Mouse (Mus musculus): ENCODE measurements around the gene Yju2. TPM values are rescaled to one million over a fixed set of nuclear protein-coding genes. Genes with fewer than 3 reads are reported as not detected.

Yju2 gene
- polyA plus RNA-seq, 1 experiment from 2014 or later = 18.1 TPM

DNA sequence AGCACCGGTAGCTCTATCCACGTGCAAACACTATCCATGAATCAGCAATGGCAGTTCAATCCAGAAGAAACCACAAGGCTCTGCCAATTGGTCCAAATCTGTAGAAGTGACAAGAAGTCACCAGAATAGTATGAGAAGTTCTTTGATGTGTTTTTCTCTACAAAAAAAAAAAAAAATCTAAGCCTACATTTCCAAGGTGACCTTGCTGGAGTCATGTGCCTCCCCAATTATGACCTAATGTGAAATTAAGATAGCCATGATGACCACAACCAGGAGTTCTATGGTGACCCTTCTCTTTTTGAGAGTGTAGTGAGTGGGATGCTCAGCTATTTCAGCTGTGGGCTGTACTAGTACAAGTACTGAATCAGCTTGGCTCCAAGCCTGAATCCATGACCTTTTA is 9.5 kb upstream of the Yju2 start, which contains the start of gene Zfp119b:
TSS of gene Zfp119b (minus strand) at position 101 of the 400 bp plus-strand sequence.
- no peak for ATAC-seq (ENCODE audit: low FRiP score)
- no peaks in the 10 kb centered on the region for H3K36me3 ChIP-seq (replicated peaks; ENCODE audit: control insufficient read depth, insufficient read depth)
- no peaks in the 10 kb centered on the region for H3K9me3 ChIP-seq (ENCODE audit: control insufficient read depth, low read length)
- H3K9ac ChIP-seq = no peak within 1 kb of the TSS
- no peak within 1 kb of the TSS for H3K4me2 ChIP-seq (replicated peaks)
- peaks cover 4% of the 10 kb centered on the region for H3K4me1 ChIP-seq (replicated peaks; ENCODE audit: control insufficient read depth, insufficient read depth, low read length)
- H3K4me3 ChIP-seq (replicated peaks; ENCODE audit: low read length) = no peak within 1 kb of the TSS
- WGBS = 88% methylated on average over 2 of the region's 2 CpGs
- H3K27me3 ChIP-seq (ENCODE audit: control insufficient read depth, insufficient read depth, low read length) = peaks cover 5% of the 10 kb centered on the region; the same call in 1 of the 2 replicates
- no peak for DNase-seq (ENCODE audit: low spot score)
- no peak within 1 kb of the TSS for H3K27ac ChIP-seq

DNA sequence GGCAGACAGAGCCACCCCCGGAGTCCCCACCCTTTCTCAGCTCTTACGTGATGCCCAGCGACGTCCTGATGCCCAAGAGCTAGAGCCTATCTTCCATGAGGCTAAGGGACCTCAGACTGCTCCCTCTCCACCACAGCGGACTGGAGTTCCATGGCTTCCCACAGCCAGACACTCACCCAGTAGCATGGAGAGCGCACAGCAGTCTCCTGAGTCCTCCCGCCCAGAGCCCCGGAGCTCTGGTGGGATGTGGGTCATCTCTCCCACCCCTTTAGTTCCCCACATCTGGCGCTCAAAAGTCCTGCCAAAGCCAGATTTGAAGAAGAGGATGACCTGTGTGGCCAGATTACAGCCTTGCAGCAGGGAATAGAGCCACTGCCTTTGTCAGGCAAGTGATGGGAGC is 8.3 kb upstream of the Yju2 start:
- no peak overlapping the region for H3K4me2 ChIP-seq (replicated peaks)
- no peak overlapping the region for H3K9ac ChIP-seq
- peaks cover 5% of the 10 kb centered on the region; the same call in 1 of the 2 replicates for H3K27me3 ChIP-seq (ENCODE audit: control insufficient read depth, insufficient read depth, low read length)
- H3K27ac ChIP-seq = no peak overlapping the region
- ATAC-seq (ENCODE audit: low FRiP score) (no peak), DNase-seq (ENCODE audit: low spot score) (no peak)
- no peak overlapping the region for H3K4me3 ChIP-seq (replicated peaks; ENCODE audit: low read length)
- no peaks in the 10 kb centered on the region for H3K36me3 ChIP-seq (replicated peaks; ENCODE audit: control insufficient read depth, insufficient read depth)
- no peaks in the 10 kb centered on the region for H3K9me3 ChIP-seq (ENCODE audit: control insufficient read depth, low read length)
- 83% methylated on average over 9 of the region's 9 CpGs for WGBS
- peaks cover 6% of the 10 kb centered on the region for H3K4me1 ChIP-seq (replicated peaks; ENCODE audit: control insufficient read depth, insufficient read depth, low read length)

DNA sequence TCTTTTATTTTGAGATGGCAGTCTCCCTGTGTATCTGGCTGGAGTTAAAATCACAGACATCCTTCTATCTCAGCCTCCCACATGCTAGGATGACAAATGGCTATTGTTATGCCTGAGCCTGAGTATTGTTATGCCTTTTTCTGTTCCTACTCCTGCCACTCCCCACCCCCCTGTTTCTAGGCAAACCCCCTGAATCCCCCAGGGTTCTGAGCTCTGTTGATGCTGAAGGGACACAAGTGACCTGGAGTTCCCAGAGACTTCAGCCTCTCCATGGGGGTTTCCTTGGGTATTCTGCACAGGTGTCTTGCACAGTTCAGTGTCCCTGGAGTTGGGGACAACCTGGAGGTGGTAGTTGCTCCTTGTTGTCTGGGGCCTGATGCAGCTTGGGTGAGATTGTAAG is 6.9 kb upstream of the Yju2 start:
- ATAC-seq (ENCODE audit: low FRiP score) = no peak
- H3K36me3 ChIP-seq (replicated peaks; ENCODE audit: control insufficient read depth, insufficient read depth) = no peaks in the 10 kb centered on the region
- H3K9me3 ChIP-seq (ENCODE audit: control insufficient read depth, low read length) = no peaks in the 10 kb centered on the region
- H3K27ac ChIP-seq = no peak overlapping the region
- no peak overlapping the region for H3K4me2 ChIP-seq (replicated peaks)
- no peak overlapping the region for H3K9ac ChIP-seq
- DNase-seq (ENCODE audit: low spot score) = no peak
- H3K4me1 ChIP-seq (replicated peaks; ENCODE audit: control insufficient read depth, insufficient read depth, low read length) = 0 out of 2 replicates have a peak, but pooled peaks cover 11% of the 10 kb centered on the region
- H3K27me3 ChIP-seq (ENCODE audit: control insufficient read depth, insufficient read depth, low read length) = peaks cover 5% of the 10 kb centered on the region; the same call in 1 of the 2 replicates
- H3K4me3 ChIP-seq (replicated peaks; ENCODE audit: low read length) = no peak overlapping the region

DNA sequence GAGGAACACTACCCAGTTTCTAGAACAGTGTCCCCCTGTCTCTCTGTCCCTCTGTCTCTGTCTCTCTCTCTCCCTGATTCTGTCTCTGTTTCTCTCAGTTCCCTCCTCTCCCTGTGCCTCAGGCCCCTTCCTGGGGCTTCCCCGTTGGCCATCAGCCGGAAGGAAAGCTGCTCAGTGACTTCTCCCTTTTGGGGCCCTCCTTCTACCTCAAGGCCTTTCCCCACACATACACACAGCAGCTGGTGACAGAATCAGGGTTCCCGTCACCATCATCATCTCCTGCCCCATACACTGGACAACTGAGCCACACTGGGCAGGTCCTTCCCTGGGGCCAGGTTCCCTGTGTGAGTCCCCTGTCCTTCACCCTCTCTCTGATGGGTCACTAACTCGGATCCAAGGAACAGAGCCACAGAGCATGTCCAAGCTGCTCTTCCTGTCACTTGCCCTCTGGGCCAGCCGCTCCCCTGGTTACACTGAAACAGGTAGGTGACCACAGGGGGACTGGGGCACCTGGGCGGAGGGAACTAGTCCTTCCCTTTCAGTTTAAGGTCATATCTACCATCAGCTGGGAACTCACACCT is 6.4 kb upstream of the Yju2 start, which contains the start of gene Ebi3:
TSS of gene Ebi3 (plus strand) at position 194 of the 581 bp plus-strand sequence.
- no peak within 1 kb of the TSS for H3K27ac ChIP-seq
- H3K9me3 ChIP-seq (ENCODE audit: control insufficient read depth, low read length) = no peaks in the 10 kb centered on the region
- 0 out of 2 replicates have a peak, but pooled peaks cover 15% of the 10 kb centered on the region for H3K4me1 ChIP-seq (replicated peaks; ENCODE audit: control insufficient read depth, insufficient read depth, low read length)
- H3K27me3 ChIP-seq (ENCODE audit: control insufficient read depth, insufficient read depth, low read length) = peaks cover 5% of the 10 kb centered on the region; the same call in 1 of the 2 replicates
- H3K36me3 ChIP-seq (replicated peaks; ENCODE audit: control insufficient read depth, insufficient read depth) = no peaks in the 10 kb centered on the region
- 79% methylated on average over 6 of the region's 6 CpGs for WGBS
- ATAC-seq (ENCODE audit: low FRiP score) (no peak), DNase-seq (ENCODE audit: low spot score) (no peak)
- H3K9ac ChIP-seq = no peak within 1 kb of the TSS
- no peak within 1 kb of the TSS for H3K4me2 ChIP-seq (replicated peaks)
- H3K4me3 ChIP-seq (replicated peaks; ENCODE audit: low read length) = no peak within 1 kb of the TSS

DNA sequence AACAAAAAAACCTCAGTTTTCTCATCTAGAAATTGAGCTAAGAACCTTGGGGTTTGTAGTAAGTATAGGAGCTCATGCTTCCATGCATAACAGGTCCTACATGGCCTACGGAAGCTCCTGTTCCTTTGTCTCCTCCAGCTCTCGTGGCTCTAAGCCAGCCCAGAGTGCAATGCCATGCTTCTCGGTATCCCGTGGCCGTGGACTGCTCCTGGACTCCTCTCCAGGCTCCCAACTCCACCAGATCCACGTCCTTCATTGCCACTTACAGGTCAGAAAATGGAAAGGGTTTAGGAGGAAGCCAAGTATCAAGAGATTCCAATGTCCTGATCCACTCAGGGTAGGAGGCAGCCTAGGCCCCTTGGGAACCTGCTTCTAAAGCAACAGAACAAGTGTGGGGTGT is 5.1 kb upstream of the Yju2 start:
- DNase-seq (ENCODE audit: low spot score) (no peak), ATAC-seq (ENCODE audit: low FRiP score) (no peak)
- 85% methylated on average over 6 of the region's 6 CpGs for WGBS
- Histone ChIP-seq H3K9ac (no peak overlapping the region), H3K4me3 (replicated peaks; ENCODE audit: low read length) (no peak overlapping the region), H3K4me2 (replicated peaks) (no peak overlapping the region), H3K36me3 (replicated peaks; ENCODE audit: control insufficient read depth, insufficient read depth) (no peaks in the 10 kb centered on the region), H3K27ac (no peak overlapping the region), H3K27me3 (ENCODE audit: control insufficient read depth, insufficient read depth, low read length) (peaks cover 5% of the 10 kb centered on the region; the same call in 1 of the 2 replicates), H3K9me3 (ENCODE audit: control insufficient read depth, low read length) (no peaks in the 10 kb centered on the region), H3K4me1 (replicated peaks; ENCODE audit: control insufficient read depth, insufficient read depth, low read length) (peaks cover 22% of the 10 kb centered on the region; the same call in 1 of the 2 replicates)

DNA sequence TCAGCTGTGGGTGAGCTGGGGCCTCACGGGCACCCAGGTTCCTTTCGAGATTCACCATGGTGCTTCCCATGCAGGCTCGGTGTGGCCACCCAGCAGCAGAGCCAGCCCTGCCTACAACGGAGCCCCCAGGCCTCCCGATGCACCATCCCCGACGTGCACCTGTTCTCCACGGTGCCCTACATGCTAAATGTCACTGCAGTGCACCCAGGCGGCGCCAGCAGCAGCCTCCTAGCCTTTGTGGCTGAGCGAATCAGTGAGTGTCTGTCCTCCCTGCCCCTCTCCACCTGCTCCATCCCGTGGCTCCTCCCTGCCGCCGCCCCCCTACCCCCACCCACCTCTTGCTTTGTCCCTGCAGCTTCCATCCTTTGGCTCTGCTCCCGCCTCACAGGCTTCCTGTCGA is 4.7 kb upstream of the Yju2 start:
- Histone ChIP-seq H3K9me3 (ENCODE audit: control insufficient read depth, low read length) (no peaks in the 10 kb centered on the region), H3K27me3 (ENCODE audit: control insufficient read depth, insufficient read depth, low read length) (peaks cover 5% of the 10 kb centered on the region; the same call in 1 of the 2 replicates), H3K36me3 (replicated peaks; ENCODE audit: control insufficient read depth, insufficient read depth) (no peaks in the 10 kb centered on the region), H3K27ac (no peak overlapping the region), H3K4me2 (replicated peaks) (no peak overlapping the region), H3K4me3 (replicated peaks; ENCODE audit: low read length) (no peak overlapping the region), H3K9ac (no peak overlapping the region), H3K4me1 (replicated peaks; ENCODE audit: control insufficient read depth, insufficient read depth, low read length) (peaks cover 22% of the 10 kb centered on the region; the same call in 1 of the 2 replicates)
- 42% methylated on average over 16 of the region's 16 CpGs for WGBS
- ATAC-seq (ENCODE audit: low FRiP score) (no peak), DNase-seq (ENCODE audit: low spot score) (no peak)

DNA sequence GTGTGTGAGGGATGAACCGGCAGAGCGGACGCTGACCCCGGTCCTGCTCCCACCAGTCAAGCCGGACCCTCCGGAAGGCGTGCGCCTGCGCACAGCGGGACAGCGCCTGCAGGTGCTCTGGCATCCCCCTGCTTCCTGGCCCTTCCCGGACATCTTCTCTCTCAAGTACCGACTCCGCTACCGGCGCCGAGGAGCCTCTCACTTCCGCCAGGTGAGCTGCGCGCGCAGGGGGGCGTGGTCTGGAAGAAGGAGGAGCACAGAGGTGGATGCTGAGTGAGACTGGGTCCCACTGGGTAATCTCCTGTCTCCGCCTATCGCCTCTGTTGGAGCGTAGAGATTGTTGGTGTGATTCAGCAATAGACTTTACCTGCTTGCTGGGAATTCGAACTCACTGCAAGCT is 2.8 kb upstream of the Yju2 start:
- DNase-seq (ENCODE audit: low spot score) (peak; percentile 74), ATAC-seq (ENCODE audit: low FRiP score) (peak; percentile 38)
- peak overlapping the region; percentile 71 for H3K4me2 ChIP-seq (replicated peaks)
- peaks cover 28% of the 10 kb centered on the region for H3K4me1 ChIP-seq (replicated peaks; ENCODE audit: control insufficient read depth, insufficient read depth, low read length)
- no peaks in the 10 kb centered on the region for H3K9me3 ChIP-seq (ENCODE audit: control insufficient read depth, low read length)
- peak overlapping the region; percentile 46 for H3K4me3 ChIP-seq (replicated peaks; ENCODE audit: low read length)
- H3K27me3 ChIP-seq (ENCODE audit: control insufficient read depth, insufficient read depth, low read length) = peaks cover 5% of the 10 kb centered on the region; the same call in 1 of the 2 replicates
- WGBS = 2% methylated on average over 26 of the region's 26 CpGs
- no peaks in the 10 kb centered on the region for H3K36me3 ChIP-seq (replicated peaks; ENCODE audit: control insufficient read depth, insufficient read depth)
- H3K27ac ChIP-seq = peak overlapping the region; percentile 75
- H3K9ac ChIP-seq = peak overlapping the region; percentile 65

DNA sequence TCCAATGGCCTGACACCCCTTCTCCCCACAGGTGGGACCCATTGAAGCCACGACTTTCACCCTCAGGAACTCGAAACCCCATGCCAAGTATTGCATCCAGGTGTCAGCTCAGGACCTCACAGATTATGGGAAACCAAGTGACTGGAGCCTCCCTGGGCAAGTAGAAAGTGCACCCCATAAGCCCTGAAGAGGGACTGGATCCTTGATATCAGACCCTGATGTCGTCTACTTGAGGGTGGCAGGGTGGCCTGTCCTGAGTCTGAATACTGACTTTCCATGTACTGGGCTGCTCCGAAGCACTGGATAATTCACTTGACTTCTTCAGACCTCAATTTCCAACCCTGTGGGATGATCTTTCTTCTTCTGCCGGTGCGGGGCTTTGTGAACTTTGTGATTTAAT is 2.3 kb upstream of the Yju2 start:
- DNase-seq (ENCODE audit: low spot score) = no peak
- Histone ChIP-seq H3K4me1 (replicated peaks; ENCODE audit: control insufficient read depth, insufficient read depth, low read length) (peaks cover 28% of the 10 kb centered on the region), H3K9ac (peak overlapping the region; percentile 65), H3K27ac (peak overlapping the region; percentile 75), H3K27me3 (ENCODE audit: control insufficient read depth, insufficient read depth, low read length) (peaks cover 5% of the 10 kb centered on the region; the same call in 1 of the 2 replicates), H3K4me3 (replicated peaks; ENCODE audit: low read length) (peak overlapping the region; percentile 46), H3K9me3 (ENCODE audit: control insufficient read depth, low read length) (no peaks in the 10 kb centered on the region), H3K36me3 (replicated peaks; ENCODE audit: control insufficient read depth, insufficient read depth) (no peaks in the 10 kb centered on the region; the same call in 1 of the 2 replicates), H3K4me2 (replicated peaks) (peak overlapping the region; percentile 71)
- no peak for ATAC-seq (ENCODE audit: low FRiP score)
- WGBS = 37% methylated on average over 6 of the region's 6 CpGs

DNA sequence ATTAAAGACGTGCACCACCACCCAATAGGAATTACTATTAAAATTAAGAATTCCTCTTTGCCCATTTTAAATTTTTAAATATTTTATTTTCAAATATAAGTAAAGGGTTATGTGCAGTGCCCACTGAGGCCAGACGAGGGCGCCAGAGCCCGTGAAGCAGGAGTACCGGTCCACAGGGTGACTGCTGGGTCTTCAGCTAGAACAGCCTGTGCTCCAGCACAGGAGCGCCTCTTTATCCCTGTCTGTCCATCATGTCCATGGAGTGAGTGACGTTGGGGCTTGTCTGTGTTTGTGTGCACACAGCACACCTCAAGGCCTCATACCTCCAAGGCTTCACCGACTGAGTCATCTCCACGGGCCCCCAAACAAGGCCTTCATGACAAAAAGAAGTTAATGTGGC is 1.7 kb upstream of the Yju2 start:
- peaks cover 5% of the 10 kb centered on the region; the same call in 1 of the 2 replicates for H3K27me3 ChIP-seq (ENCODE audit: control insufficient read depth, insufficient read depth, low read length)
- H3K4me1 ChIP-seq (replicated peaks; ENCODE audit: control insufficient read depth, insufficient read depth, low read length) = peaks cover 28% of the 10 kb centered on the region
- H3K4me2 ChIP-seq (replicated peaks) = peak overlapping the region; percentile 71
- H3K9me3 ChIP-seq (ENCODE audit: control insufficient read depth, low read length) = no peaks in the 10 kb centered on the region
- DNase-seq (ENCODE audit: low spot score) (peak; percentile 83), ATAC-seq (ENCODE audit: low FRiP score) (peak; percentile 16; the same call in 1 of the 2 replicates)
- H3K27ac ChIP-seq = no peak overlapping the region
- H3K4me3 ChIP-seq (replicated peaks; ENCODE audit: low read length) = no peak overlapping the region
- 0 out of 2 replicates have a peak overlapping the region, but pooled peaks have one; percentile 18 for H3K9ac ChIP-seq
- peaks cover 2% of the 10 kb centered on the region; the same call in 1 of the 2 replicates for H3K36me3 ChIP-seq (replicated peaks; ENCODE audit: control insufficient read depth, insufficient read depth)
- 13% methylated on average over 9 of the region's 9 CpGs for whole genome bisulfite sequencing
